12 mouse cellular contexts compared by ENCODE assay signal in genomic region chr9:60407374-60407773, GRCm38 (mm10).
DNase-seq lines count a peak whose midpoint lies in the region; ATAC-seq and TF ChIP-seq lines count a peak whose summit lies in the region.
"Had no signal": no experiment of that assay in that cellular context is flagged by ENCODE, and none has a peak within 500 bp of the region (broad histone marks: within the 10 kb centered on the region; RNA-seq: fewer than 3 reads in every experiment).

No protein-coding gene starts in this region.

- H3K4me2 ChIP-seq in forebrain, embryonic 13.5 days: no peak overlapping the region
- H3K4me2 ChIP-seq in forebrain, embryonic 15.5 days (replicated peaks): no peak overlapping the region
- H3K4me2 ChIP-seq in lung, embryonic 14.5 days: no peak overlapping the region
- H3K4me2 ChIP-seq in limb, embryonic 13.5 days (replicated peaks): no peak overlapping the region

- H3K27ac ChIP-seq in forebrain, embryonic 13.5 days: no peak overlapping the region
- H3K27ac ChIP-seq in forebrain, embryonic 15.5 days (replicated peaks): no peak overlapping the region
- H3K27ac ChIP-seq in lung, embryonic 14.5 days (ENCODE audit: low read depth): no peak overlapping the region
- H3K27ac ChIP-seq in limb, embryonic 13.5 days: no peak overlapping the region

- no peak overlapping the region for H3K9ac ChIP-seq in forebrain, embryonic 13.5 days
- H3K9ac ChIP-seq in forebrain, embryonic 15.5 days (replicated peaks): no peak overlapping the region
- H3K9ac ChIP-seq in lung, embryonic 14.5 days: no peak overlapping the region
- no peak overlapping the region for H3K9ac ChIP-seq in limb, embryonic 13.5 days

- H3K4me3 ChIP-seq in forebrain, embryonic 13.5 days: no peak overlapping the region
- H3K4me3 ChIP-seq in forebrain, embryonic 15.5 days: no peak overlapping the region
- H3K4me3 ChIP-seq in lung, embryonic 14.5 days (ENCODE audit: low read depth, low read length): no peak overlapping the region
- H3K4me3 ChIP-seq in lung, adult 2 months (replicated peaks; ENCODE audit: extremely low read depth, low read depth, low read length): no peak overlapping the region
- H3K4me3 ChIP-seq in limb, embryonic 13.5 days: no peak overlapping the region

- TF ChIP-seq POLR2A in lung, adult 2 months (IDR thresholded peaks at IDR 0.05; ENCODE audit: borderline replicate concordance, extremely low read depth, low read depth, low read length): no peak

- no peak for TF ChIP-seq CTCF in lung, embryonic 14.5 days (IDR thresholded peaks at IDR 0.05; ENCODE audit: low read depth)
- no peak for TF ChIP-seq CTCF in lung, adult 2 months (IDR thresholded peaks at IDR 0.05; ENCODE audit: insufficient read depth, low read length)

- peak; percentile 10 for DNase-seq in lung, embryonic 14.5 days
- no peak for DNase-seq in lung, adult 2 months
- peak; percentile 62 for DNase-seq in embryo, embryonic 10.5 days (ENCODE audit: low spot score)
- no peak for DNase-seq in spleen, postnatal 36 days (ENCODE audit: low spot score in 2 of 2)
- DNase-seq in B cell, adult 2 months: no peak
- DNase-seq: cerebellum, adult 11-12 months; heart, adult 18-20 months; liver; lung, postnatal 14 days had no signal

- no peaks in the 10 kb centered on the region for H3K27me3 ChIP-seq in forebrain, embryonic 13.5 days
- H3K27me3 ChIP-seq in forebrain, embryonic 15.5 days: no peaks in the 10 kb centered on the region
- no peaks in the 10 kb centered on the region for H3K27me3 ChIP-seq in lung, embryonic 14.5 days (ENCODE audit: insufficient read depth, low read length)
- H3K27me3 ChIP-seq in limb, embryonic 13.5 days: no peaks in the 10 kb centered on the region; the same call in 1 of the 2 replicates

- no peaks in the 10 kb centered on the region for H3K9me3 ChIP-seq in forebrain, embryonic 13.5 days (replicated peaks)
- no peaks in the 10 kb centered on the region for H3K9me3 ChIP-seq in forebrain, embryonic 15.5 days
- H3K9me3 ChIP-seq in lung, embryonic 14.5 days (ENCODE audit: low read depth, low read length): no peaks in the 10 kb centered on the region
- no peaks in the 10 kb centered on the region for H3K9me3 ChIP-seq in limb, embryonic 13.5 days

- WGBS in forebrain, embryonic 13.5 days: 5% methylated on average over 1 of the region's 1 CpGs
- 7% methylated on average over 1 of the region's 1 CpGs for WGBS in forebrain, embryonic 15.5 days
- WGBS in lung, embryonic 14.5 days: 22% methylated on average over 1 of the region's 1 CpGs
- WGBS in lung, adult 2 months: 57% methylated on average over 1 of the region's 1 CpGs
- 21% methylated on average over 1 of the region's 1 CpGs for WGBS in limb, embryonic 13.5 days

- H3K4me1 ChIP-seq in forebrain, embryonic 13.5 days: peaks cover 10% of the 10 kb centered on the region
- H3K4me1 ChIP-seq in forebrain, embryonic 15.5 days: peaks cover 15% of the 10 kb centered on the region
- peaks cover 14% of the 10 kb centered on the region for H3K4me1 ChIP-seq in lung, embryonic 14.5 days (ENCODE audit: insufficient read depth)
- 0 out of 2 replicates have a peak, but pooled peaks cover 2% of the 10 kb centered on the region for H3K4me1 ChIP-seq in lung, adult 2 months (ENCODE audit: control insufficient read depth, insufficient read depth, low read length)
- H3K4me1 ChIP-seq in limb, embryonic 13.5 days: peaks cover 52% of the 10 kb centered on the region

- ATAC-seq in forebrain, embryonic 13.5 days: peak; percentile 19; the same call in 1 of the 2 replicates
- no peak for ATAC-seq in forebrain, embryonic 15.5 days (replicated peaks)
- ATAC-seq in lung, embryonic 14.5 days (ENCODE audit: insufficient read depth): no peak
- peak; percentile 51; the same call in 1 of the 2 replicates for ATAC-seq in limb, embryonic 13.5 days (ENCODE audit: low FRiP score, low read depth)

- no peaks in the 10 kb centered on the region for H3K36me3 ChIP-seq in forebrain, embryonic 13.5 days (ENCODE audit: poor library complexity, severe bottlenecking)
- no peaks in the 10 kb centered on the region for H3K36me3 ChIP-seq in forebrain, embryonic 15.5 days
- H3K36me3 ChIP-seq in lung, embryonic 14.5 days (ENCODE audit: insufficient read depth): no peaks in the 10 kb centered on the region
- no peaks in the 10 kb centered on the region for H3K36me3 ChIP-seq in limb, embryonic 13.5 days

Comparison
In these comparisons a context has a peak if more than half of its experiments do, and no peak if none do; other contexts are left out.
1. ATAC-seq: peak in forebrain, embryonic 13.5 days (single experiment) and limb, embryonic 13.5 days (single experiment); none in forebrain, embryonic 15.5 days (single experiment) and lung, embryonic 14.5 days (single experiment).
2. DNase-seq: peak in lung, embryonic 14.5 days (single experiment) and embryo, embryonic 10.5 days (single experiment); none in lung, adult 2 months (single experiment), spleen, postnatal 36 days (0 of 2) and B cell, adult 2 months (0 of 2).